ENCODE assay signal across 15 mouse cellular contexts in the genomic region with DNA sequence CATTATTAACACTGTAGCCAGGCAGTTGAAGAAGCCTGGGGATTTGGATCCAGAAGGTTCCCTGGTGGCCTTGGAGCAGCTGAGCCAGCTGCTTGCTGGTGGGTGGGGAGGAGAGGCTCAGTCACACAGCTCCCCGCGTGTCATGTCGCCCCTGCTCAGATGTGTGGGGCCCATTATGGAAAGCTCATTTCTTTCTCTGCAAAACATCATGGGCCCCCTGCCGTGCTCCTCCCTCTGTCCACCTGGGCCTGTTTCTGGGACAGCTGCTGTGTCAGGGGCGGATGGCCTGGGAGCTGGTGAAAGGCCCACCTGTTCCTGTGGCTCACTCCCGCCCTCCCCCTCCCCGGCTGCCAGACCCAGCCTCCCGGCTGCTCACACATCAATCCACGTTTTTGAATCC. TPM values are rescaled to one million over a fixed set of nuclear protein-coding genes. Genes with fewer than 3 reads are reported as not detected.
A peak's percentile ranks its signal among the peaks of the same experiment; 100 is the strongest.
DNase-seq lines count a peak whose midpoint lies in the region; ATAC-seq and TF ChIP-seq lines count a peak whose summit lies in the region.
"Had no signal": no experiment of that assay in that cellular context is flagged by ENCODE, and none has a peak within 500 bp of the region (broad histone marks: within the 10 kb centered on the region; RNA-seq: fewer than 3 reads in every experiment).

No protein-coding gene starts in this region.

- ATAC-seq in neural tube, embryonic 11.5 days (ENCODE audit: insufficient read depth, low FRiP score, low TSS enrichment), result peak; percentile 49; the same call in 1 of the 2 replicates

- H3K79me2 ChIP-seq in myocyte (ENCODE audit: control insufficient read depth, insufficient read depth), result no peaks in the 10 kb centered on the region

- H3K27me3 ChIP-seq in neural tube, embryonic 11.5 days (ENCODE audit: control insufficient read depth, insufficient read depth, low read length), result 0 out of 2 replicates have a peak, but pooled peaks cover 3% of the 10 kb centered on the region
- no peaks in the 10 kb centered on the region for H3K27me3 ChIP-seq in myocyte (ENCODE audit: control insufficient read depth, insufficient read depth, insufficient read length)

- peaks cover 15% of the 10 kb centered on the region for H3K4me1 ChIP-seq in neural tube, embryonic 11.5 days (ENCODE audit: control insufficient read depth, insufficient read depth, low read length)

- no peak overlapping the region for H3K4me3 ChIP-seq in neural tube, embryonic 11.5 days (ENCODE audit: low read depth, low read length)
- no peak overlapping the region for H3K4me3 ChIP-seq in myocyte
- H3K4me3 ChIP-seq: erythroblast, embryonic 14.5 days had no signal

- no peaks in the 10 kb centered on the region for H3K9me3 ChIP-seq in neural tube, embryonic 11.5 days (ENCODE audit: control insufficient read depth, low read length)

- DNase-seq in embryo, embryonic 10 days (ENCODE audit: low spot score), result peak; percentile 20
- DNase-seq in embryo, embryonic 11 days, result no peak
- DNase-seq in neural tube, embryonic 11.5 days (ENCODE audit: low spot score), result peak; percentile 46
- DNase-seq in neural tube, embryonic 10.5 days (ENCODE audit: extremely low spot score, low spot score), result no peak
- no peak for DNase-seq in gastrocnemius, postnatal 10 days
- DNase-seq in gastrocnemius, postnatal 14 days, result no peak
- DNase-seq in kidney, postnatal 10 days, result no peak
- DNase-seq: adrenal gland, postnatal 25 days; cerebellum, adult 8-10 months; heart, adult 18-20 months; heart, postnatal 36 days; lung, adult 2 months had no signal

- no peak overlapping the region for H3K4me2 ChIP-seq in neural tube, embryonic 11.5 days (ENCODE audit: low read depth)
- no peak overlapping the region for H3K4me2 ChIP-seq in myocyte (ENCODE audit: low read depth)

- H3ac ChIP-seq in myocyte (ENCODE audit: control insufficient read depth, insufficient read length), result no peak overlapping the region

- intact Hi-C loops in gastrocnemius, postnatal 14 days (cut with DNase I; ENCODE audit: low total_unique reads), result loop anchor here (10.0 kb wide), 1 partner anchor 58 kb away; no protein-coding TSS in a partner anchor

- WGBS in neural tube, embryonic 11.5 days, result 25% methylated on average over 7 of the region's 9 CpGs

- no peak overlapping the region for H3K27ac ChIP-seq in neural tube, embryonic 11.5 days (ENCODE audit: low read depth, low read length)
- H3K27ac ChIP-seq: kidney, postnatal 0 days had no signal

- no peak overlapping the region for H3K9ac ChIP-seq in neural tube, embryonic 11.5 days (ENCODE audit: low read length)

- no peak for TF ChIP-seq POLR2A in myocyte (IDR thresholded peaks at IDR 0.05; ENCODE audit: insufficient read length, low read depth)

- H3K36me3 ChIP-seq in neural tube, embryonic 11.5 days (ENCODE audit: control insufficient read depth, insufficient read depth, low read length), result no peaks in the 10 kb centered on the region
- no peaks in the 10 kb centered on the region for H3K36me3 ChIP-seq in myocyte (ENCODE audit: control insufficient read depth, insufficient read depth)

TF ChIP-seq in myocyte, 11 proteins besides CTCF, POLR2A, EP300 and RAD21:
- TF ChIP-seq TCF12 (IDR thresholded peaks at IDR 0.05; ENCODE audit: insufficient read depth, poor library complexity, severe bottlenecking) (peak; percentile 82), TCF3 (IDR thresholded peaks at IDR 0.05; ENCODE audit: insufficient read length, low read depth) (peak; percentile 88), REST (IDR thresholded peaks at IDR 0.05; ENCODE audit: insufficient read depth, insufficient read length) (no peak), POLR2AphosphoS2 (IDR thresholded peaks at IDR 0.05; ENCODE audit: insufficient read length, low read depth) (no peak), E2F4 (IDR thresholded peaks at IDR 0.05; ENCODE audit: insufficient read depth) (no peak), MYOD1 (IDR thresholded peaks at IDR 0.05; ENCODE audit: control insufficient read depth in 1 of 3, insufficient read length in 2 of 3, low read depth in 2 of 3) (peak in 2 of 3 experiments; percentile 92 to 95), USF1 (IDR thresholded peaks at IDR 0.05; ENCODE audit: low read depth) (no peak), SRF (IDR thresholded peaks at IDR 0.05; ENCODE audit: control insufficient read depth, insufficient read length, low read depth) (no peak), CEBPB (IDR thresholded peaks at IDR 0.05; ENCODE audit: insufficient read depth, poor library complexity, severe bottlenecking) (no peak), MAX (IDR thresholded peaks at IDR 0.05; ENCODE audit: low read depth) (no peak), MYOG (IDR thresholded peaks at IDR 0.05; ENCODE audit: control insufficient read depth in 1 of 3, insufficient read depth in 1 of 3, insufficient read length in 2 of 3, low read depth in 2 of 3) (peak in 2 of 3 experiments; percentile 86 to 94)

RNA-seq across cellular contexts. Expression of gene Rgs16, which starts 7.0 kb away (rescaled TPM):
- 13.0 and 14.1 TPM in 2 replicates for polyA plus RNA-seq in neural tube, embryonic 11.5 days (2014; fragmentation: Nextera tagmentation; extraction: Ambion mirVana)
- polyA plus RNA-seq in myocyte (2012; fragmentation: generic; extraction: Trizol), result 6.5 TPM
- 10 to 100 TPM in 1 of 2 experiments, 1 to 10 TPM in 1; 7.7 to 10.8 TPM for total RNA-seq in gastrocnemius, postnatal 10 days (2021)
- total RNA-seq in gastrocnemius, postnatal 14 days (2021), result 1 to 10 TPM; 3.1 to 4.1 TPM
- polyA plus RNA-seq: erythroblast, embryonic 14.5 days had no signal

RNA-seq across cellular contexts. Expression of gene Rnasel, which starts 16.0 kb away (rescaled TPM):
- polyA plus RNA-seq in neural tube, embryonic 11.5 days (2014; fragmentation: Nextera tagmentation; extraction: Ambion mirVana), result 26.7 and 29.2 TPM in 2 replicates
- polyA plus RNA-seq in myocyte (2012; fragmentation: generic; extraction: Trizol), result 0.11 TPM
- total RNA-seq in gastrocnemius, postnatal 10 days (2021), result 1 to 10 TPM; 5.9 to 9.7 TPM
- total RNA-seq in gastrocnemius, postnatal 14 days (2021), result 1 to 10 TPM; 4.1 TPM

Comparison
In these comparisons a context has a peak if more than half of its experiments do, and no peak if none do; other contexts are left out.
1. DNase-seq: peak in embryo, embryonic 10 days (single experiment) and neural tube, embryonic 11.5 days (single experiment); none in embryo, embryonic 11 days (single experiment), neural tube, embryonic 10.5 days (single experiment), gastrocnemius, postnatal 10 days (single experiment), gastrocnemius, postnatal 14 days (single experiment) and kidney, postnatal 10 days (single experiment).